Mouse (Mus musculus) thymus, postnatal 4 days (tissue): Measurements from ENCODE around the gene Rplp2.
"Not testable (repeated sequence)": the region's sequence is repeated elsewhere in the genome, so short reads cannot be mapped to it uniquely, and the experiment has no call there.

Experiments
- DNase-seq: peaks from one replicate; pipeline ENCODE4 v3.0.0; 2021

Rplp2 gene

DNA sequence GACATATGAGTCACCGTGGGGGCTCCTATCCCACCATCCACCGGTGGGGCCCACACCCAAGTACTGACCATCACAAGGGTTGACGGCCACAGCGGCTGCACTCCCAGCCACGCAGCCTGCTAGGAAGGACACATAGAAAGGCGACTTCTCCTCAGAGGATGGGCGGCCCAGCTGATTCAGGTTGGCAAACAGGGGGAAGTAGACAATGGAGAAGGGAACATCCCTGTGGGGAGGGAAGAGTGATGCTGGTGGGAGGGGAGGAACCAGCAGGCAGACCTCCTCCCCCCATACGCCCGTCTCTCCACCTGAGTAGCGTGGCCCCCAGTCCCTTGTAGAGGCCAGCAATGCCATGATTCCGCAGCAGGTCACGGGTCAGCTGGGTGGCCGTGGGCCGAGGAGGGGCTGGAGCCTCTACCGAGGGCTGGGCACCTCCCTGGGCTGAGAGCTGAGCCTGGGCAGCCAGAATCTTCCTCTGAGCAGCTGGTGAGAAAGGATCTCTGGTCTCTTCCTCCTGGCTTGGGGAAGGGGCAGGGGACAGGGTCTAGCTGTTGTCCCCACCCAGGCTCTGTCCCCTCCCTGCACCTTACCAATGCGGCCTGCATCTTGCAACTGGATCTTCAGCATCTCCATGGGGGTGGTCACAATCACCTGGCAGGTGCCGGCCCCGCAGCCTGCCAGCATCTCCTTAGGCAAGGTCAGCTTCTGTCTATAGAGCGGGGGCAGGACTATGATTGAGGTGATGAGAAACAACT, 15.6 kb upstream of the Rplp2 start:
- DNase-seq = peak; percentile 10

DNA sequence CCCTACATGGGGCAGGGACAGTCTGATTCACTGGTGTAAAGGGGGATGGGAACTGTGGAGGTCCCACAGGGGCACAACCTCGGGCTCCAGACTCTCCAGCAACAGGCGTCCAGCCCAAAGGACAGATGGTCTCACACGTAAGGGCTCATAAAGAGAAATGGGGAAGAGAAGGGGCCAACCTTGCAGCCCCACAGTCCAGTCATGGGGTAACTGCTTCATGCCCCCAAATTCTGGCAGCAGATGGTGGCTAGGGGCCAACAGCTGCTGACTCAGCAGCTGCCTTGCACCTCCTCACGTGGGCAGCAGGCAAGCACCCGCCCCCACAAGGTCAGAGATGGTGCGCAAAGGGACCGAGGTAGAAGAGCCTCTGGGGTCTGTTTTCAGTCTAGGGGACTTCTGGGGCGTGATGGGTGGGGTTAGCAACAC, 15.0 kb upstream of the Rplp2 start:
- DNase-seq = peak; percentile 10

DNA sequence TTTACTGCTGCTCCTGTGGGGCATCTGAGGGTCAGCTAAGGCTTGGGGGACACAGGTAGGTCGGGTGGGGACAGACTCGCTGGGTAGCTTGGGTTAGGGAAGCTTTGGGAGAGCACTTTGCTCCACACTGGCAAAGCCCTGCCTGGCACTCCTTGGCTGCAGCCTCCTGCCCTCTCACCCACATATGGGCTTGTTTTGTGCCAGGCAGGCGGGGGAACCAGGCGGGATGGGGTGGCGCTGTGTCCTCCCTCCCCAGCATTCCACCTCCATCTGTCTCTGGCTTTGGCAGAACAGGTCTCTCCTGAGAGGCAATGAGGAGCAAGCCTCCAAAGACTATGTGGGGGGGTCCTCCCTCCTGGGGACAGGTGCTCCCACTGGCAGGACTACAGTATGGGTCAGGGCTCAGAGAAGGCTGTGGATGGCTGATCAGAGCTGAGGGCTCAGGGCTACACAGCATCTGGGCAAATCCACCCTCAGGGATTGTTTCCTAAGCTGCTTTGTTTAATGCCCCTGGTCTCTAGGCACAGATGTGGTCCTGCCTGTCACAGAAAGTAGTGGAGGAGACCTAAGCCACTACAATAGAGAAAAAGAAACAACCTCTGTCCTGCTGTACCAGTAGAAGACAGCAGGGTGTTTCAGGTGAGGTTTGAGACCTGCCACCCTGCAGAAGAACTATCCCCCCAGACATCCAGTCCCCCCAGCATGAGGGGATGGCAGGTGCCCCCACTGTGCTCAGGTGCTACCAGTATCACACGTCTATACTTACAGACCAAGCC, 14.2 kb upstream of the Rplp2 start:
- peak; percentile 15 for DNase-seq

DNA sequence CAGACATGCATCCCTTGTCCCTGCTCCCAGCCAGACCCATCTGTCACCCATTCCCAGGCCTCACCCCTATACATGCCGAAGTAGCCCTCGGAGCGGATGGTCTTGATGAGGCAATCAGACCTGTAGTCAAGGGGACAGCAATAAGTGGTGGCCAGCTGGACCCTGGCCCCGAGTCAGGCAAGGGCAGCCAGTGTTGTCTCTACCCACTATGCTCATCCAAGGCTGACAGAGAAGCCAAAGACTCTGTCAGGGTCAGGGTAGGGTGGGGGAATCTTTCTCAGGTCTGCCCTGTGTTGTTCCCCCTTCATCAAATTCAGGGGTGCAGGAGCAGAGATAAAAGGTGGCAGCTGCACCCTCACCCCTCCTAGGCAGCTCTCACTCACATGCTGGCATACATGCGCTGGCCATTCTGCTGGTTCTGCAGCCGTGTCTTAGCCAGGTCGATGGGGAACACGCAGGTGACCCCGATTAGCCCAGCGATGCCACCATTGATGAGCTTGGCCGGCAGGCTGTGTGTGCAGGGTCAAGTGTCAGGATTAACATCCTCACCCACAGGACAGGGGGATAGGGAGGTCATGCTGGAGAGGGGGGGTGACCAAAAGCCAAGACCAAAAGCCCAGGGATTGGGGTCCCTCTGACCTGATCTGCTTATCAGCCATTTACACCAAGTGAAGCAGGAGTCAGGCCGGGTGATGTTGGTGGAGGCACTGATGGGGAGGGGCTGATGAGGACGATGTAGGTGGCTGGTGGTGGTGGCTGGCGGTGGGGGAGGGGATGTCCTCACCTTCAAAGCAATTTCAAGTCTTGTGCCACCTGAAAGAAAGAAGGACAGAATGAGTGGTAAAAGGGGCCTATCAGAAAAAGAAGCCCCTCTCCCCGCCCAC, 13.4 kb upstream of the Rplp2 start:
- DNase-seq = peak; percentile 29

DNA sequence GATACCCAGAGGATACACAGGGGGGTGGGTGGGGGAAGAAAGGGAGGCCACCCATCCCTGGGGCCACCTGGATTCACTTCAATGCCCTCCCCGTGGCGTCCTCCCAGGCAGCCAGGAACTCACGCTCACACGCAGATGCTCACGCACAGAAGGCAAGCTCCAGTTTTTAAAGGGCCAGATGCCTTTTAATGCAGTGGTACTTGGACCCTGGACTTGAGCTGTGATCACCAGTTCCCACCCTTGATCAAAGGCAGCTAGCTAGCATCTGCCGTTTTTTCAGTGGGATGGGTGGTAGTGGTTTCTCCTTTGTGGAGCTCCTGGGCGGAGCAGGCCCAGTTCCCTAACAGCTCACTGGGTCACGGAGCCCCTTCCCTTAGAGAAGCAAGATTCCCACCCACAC, 12.7 kb upstream of the Rplp2 start:
- DNase-seq = peak; percentile 59

DNA sequence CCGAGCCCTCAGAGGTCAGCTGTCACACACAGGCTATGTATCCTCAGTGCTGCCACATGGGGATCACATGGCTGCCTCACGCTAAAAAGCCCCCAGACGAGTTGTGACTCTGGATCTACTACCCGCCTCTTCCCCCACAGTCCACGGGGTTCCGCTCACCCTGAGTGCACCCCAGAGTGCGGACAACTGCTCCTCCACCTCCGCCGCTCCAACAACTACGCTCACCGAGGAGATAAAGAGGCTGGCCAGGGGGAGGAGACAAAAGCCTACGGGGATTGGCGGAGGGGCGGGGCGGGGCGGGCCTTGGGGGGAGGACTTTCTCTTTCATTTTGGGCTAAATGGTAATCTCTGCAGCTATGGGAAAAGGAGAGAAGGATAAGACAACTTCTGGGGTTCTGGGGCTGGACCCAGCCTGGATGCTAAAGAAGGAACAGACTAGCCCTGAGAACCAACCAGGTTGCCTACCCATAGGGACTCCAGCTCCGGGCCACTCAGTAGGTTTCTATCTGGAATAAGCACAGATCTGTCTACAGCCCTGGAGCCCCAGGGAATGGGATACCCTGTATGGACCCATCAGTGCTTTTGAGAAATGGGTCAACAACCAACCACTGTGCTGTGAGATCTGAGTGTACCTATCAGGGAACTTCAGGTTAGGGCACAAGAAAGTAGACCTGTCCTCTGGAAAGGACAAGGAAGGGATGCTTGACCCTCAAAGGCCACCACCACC, 11.9 kb upstream of the Rplp2 start:
- DNase-seq = peak; percentile 72

DNA sequence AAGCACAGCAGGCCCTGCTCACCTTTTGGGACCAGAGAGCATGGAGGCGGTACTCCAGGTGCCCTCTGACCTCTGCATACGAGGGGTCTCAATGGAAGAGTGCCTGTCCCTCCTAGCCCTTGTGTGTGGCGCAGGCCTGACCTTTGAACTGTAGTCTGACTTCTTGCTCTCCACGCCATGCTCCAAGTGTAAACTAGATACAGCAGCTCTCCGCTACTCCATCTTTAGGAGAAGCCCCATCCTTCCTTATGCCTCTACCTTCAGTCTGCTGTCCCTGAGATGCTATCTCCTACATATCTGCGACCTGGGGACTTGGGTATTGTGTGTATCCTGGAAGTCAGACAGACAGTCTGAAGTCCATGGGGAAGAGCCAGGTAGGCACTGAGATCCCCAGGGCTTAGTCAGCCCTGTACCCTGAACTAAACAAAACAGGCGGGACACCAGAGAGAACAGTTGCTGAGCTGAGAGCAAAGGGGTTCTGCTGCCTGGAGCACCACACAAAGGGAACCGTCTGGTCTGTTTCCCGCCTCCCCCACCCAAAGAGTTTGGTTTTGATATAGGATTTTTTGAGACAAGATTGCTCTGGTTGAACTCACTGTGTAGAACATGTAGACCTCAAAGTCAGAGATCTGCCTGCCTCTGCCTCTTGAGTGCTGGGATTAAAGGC, 11.2 kb upstream of the Rplp2 start:
- peak; percentile 19 for DNase-seq

DNA sequence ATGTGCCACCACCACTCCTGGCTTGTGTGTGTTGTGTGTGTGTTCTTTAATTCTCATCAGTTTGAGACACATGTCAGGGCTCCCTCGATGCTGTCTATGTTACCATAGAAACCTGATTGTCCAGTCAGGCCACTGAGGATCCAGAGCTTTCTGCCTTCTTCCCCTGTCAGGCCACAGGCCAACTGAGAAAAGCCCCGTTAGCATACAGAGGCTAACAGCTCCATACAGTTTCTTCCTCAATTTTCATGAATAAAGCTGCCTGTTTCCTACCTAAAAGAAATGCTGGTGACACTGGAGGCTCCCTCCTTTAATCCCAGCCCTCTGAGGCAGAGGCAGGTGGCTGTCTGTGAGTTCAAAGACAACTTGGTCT, 10.7 kb upstream of the Rplp2 start:
- peak; percentile 6 for DNase-seq

DNA sequence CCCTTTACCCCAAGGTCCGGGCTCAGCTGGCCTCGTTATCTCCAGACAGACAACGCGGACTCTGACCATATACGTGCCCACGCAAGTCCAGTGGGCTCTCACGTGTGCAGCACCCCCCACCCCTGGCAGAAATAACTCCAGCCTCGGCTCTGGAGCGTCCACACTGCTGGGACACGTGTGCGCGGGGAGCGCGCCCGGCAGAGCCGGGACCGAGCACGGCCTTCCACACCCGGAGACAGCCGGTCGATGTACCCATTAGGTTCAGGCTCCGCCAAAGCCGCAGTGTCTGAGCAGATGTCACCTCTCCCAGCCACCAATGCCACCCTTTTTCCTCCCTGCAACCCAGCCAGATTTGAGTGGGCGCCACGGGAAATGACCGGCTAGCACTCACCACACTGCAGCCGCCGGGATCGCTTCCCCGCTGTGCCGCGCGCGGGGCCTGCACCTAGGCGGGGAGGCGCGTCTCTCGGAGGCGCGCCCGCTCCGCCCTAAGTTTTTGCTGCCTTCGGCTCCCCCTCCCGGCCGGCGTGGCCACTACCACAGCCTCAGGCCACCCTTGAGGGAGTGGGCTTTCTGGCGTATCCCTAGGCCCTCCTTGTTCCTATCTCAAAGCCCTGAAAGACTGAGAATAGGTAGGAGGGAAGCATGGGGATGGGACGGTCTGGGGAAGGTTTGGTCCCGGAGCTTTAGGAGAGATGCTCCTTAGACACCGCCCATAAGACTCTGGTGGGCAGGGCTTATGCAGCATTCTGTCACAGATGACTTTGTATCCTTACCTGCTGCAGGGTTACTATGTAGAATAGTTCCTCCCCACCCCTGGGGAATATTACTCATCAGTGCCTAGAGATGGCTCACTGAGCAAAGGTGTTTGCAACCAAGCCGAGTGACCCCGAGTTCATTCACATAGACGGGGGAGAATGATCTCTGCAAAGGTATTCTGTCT, 9.7 kb upstream of the Rplp2 start, which contains the start of gene Slc25a22:
Gene Slc25a22, minus strand, starts transcription at position 715 of the 943 bp plus-strand sequence.
- DNase-seq = peak; percentile 94

DNA sequence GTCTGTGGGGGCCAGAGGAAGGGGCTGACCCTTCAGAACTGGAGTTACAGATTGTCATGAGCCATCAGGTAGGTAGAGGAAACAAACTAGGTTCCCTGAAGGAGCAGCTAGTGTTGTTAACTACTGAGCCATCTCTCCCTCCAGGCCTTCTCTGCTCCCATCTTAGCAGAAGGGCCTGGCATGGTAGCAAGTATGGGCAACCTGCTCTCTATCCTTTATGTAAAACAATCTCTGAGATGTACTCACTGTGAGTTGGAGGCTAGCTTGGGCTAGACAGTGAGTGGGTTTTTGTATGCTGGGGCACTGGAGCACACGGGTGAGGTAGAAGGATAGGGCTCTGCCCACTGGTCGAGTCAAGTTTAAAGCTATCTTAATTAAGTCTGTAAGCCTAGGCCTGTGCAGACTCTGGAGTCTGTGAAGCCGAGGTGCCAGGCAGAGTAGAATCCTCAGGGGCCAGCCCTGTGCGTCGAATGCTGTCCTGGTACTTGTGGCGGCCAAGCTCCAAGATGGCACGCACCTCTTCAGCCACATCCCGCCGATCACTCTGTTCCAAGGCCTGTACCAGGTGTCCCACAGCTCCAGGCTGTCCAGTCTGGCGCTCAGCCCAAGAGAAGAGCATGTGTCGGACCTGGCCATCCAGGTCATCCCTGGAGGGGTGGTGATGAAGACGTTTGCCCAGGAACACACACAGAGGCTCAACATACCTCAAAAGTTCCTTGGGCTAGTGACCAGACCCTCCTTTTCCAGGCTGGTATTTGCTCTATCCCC, 8.8 kb upstream of the Rplp2 start:
- DNase-seq = peak; percentile 10

DNA sequence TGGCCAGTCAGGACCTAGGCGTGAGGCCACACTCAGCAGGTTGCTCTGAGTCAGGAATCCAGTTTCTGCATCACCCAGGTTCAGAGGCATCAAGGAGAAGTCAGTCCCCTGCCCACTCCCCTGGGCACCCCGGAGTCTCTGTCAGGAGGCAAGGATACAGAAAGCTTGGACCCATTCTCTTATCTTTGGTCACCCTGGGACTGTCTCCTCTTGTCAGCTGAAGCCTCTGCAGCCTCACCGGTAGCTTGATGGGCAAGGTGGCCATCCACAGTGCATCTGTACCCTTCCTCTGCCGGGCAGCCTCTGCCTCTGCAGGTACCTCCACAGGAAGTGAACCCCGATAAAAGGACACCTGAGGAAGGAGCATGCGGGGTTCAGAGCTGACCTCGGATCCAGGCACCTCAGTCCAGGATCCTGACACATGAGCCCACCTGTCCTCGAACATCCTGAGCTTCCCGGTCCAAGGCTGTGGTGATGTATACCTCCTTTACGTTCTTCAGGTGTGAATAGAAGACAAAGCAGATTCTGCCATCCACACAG, 8.0 kb upstream of the Rplp2 start:
- DNase-seq = peak; percentile 12

DNA sequence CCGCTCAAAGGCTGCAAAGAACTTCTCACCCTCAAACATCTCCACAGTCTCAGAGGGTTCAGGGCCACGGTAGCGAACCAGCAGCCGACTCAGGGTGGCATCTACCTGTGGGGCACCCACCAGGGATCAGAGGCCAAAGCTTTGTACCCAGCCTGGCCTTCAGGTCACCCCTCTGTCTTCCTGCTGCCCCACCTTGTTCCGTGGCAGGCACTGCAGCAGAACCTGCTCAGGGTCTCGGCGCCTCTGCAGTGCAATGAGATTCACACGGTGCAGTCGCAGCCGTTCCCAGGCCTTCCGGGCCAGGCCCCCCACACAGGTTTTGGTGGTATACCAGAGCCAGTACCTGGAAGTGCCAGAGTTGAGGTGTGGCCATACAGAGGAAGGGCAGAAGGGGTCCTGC, 7.4 kb upstream of the Rplp2 start:
- DNase-seq = peak; percentile 18

DNA sequence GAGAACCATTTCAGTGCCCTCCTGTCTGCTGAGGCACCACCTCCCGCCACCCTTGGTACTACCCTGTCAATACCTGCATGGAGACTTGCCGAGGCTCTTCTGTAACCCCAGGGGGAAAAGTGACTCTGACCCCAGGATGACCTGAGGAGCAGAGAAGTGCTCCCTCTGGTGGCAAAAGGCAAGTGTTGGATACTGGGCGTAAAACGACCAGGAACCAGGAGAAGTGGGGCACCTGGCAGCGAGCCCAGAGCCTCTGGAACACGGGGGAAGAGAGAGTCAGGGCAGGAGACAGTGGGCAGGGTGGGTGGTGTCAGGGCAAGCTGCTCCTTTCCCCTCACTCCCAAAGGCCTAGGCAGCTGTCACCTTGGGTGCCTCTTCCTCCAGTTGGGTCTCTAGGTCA, 6.6 kb upstream of the Rplp2 start:
- DNase-seq = peak; percentile 62

DNA sequence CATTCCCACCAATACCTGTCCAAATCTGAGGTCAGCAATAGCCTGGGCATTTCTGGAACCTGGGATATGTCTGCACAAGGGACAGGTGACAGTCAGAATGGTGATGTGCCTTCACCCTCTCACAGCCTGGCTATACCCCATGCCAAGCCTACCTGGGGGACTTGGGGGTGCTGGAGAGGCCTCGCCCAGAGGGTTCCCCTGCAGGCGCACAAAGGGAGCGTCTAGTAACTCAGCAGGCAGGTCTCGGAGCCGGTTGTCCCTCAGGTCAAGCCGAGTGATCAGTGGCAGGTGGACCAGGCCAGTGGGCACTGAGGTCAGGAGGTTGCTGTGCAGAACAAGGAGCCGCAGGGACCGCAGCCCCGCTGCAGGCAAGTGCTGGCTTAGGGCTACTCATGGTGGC, 5.7 kb upstream of the Rplp2 start:
- DNase-seq = peak; percentile 15

DNA sequence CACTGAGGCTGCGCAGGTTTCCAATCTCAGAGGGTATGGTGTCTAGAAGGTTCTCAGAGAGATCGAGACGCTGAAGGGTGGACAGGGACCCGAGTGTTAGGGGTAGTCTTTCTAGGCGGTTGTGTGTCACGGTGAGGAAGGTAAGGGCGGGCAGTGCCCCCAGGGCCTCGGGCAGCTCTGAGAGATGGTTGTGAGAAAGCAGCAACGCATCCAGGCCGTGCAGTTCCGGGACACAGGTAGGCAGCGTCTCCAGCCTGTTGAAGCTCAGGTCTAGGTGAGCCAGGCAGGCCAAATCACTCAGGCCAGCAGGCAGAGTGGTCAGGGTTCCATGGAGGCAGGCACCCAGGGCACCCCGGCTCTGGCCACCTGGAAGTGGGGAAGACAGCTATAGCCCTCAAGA, 5.0 kb upstream of the Rplp2 start:
- DNase-seq = peak; percentile 16

DNA sequence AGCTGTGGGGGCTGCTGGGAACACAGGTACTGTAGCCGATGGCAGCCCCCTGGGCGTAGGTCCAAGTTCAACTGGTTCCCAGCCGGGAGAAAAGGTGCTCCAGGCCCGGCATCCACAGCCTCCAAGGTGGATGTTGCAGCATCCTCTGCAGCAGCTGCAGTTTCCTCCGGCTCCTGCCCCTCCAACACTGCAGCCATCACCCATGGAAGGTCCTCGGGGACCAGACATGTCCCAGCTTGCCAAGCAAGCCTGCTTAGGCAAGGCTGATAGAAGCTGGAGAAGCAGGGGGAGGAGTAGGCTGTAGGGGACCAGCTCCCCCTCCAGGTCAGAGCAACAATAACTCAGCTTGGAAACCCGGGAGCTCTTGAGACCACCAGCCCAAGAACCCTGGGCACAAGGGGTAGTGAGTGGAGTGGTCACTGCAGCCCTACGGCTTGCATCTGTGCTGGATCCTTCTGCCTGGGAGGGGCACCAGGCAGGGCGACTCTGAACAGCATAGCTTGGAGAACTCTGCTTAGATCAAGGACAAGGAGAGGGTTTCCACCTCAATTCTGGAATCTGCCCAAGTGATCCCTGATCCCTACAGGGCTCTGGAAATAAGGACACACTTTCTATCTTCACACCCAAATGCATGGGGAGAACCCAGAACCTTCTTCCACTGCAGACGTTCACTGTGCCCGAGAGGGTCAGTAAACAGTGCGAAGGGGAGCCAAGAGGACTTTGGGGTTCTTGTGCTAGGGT, 3.9 kb upstream of the Rplp2 start:
- DNase-seq = peak; percentile 51

DNA sequence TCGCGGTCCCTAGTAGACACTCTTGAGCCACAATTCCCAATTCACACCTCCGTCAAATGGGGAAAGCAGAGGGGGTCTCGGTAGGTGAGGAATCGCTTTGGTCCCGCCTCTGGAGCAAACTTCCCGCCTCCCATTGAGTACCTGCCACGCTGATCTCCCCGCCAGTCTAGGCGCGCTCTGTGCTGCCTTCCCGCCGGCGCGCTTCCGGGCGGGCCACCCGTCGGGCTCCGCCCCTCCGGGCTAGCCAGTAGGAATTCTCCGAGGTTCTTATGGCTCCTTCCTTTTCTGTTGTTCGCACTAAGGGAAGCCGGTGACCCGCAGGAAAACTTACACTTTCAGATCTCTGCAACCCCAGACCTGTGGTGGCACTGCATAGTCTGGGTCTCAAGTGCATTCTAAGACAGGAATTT, 3.3 kb upstream of the Rplp2 start, which contains the start of gene Pidd1:
Gene Pidd1, minus strand, starts transcription at position 198 of the 410 bp plus-strand sequence.
- DNase-seq = peak; percentile 74

DNA sequence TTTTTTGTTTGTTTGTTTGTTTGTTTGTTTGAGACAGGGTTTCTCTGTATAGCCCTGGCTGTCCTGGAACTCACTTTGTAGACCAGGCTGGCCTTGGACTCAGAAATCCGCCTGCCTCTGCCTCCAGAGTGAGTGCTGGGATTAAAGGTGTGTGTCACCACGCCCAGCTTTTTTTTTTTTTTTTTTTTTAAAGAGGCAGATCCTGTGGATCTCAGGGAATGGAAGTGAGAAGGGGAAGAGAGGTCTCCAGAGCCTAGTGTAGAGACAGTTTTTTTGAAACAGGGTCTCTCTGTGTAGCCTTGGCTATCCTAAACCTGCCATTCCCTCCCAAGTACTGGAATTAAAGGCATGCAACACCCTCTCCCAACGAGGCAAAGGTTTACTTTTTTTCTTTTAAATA, 796 bp upstream of the Rplp2 start:
- not testable (repeated sequence) for DNase-seq

DNA sequence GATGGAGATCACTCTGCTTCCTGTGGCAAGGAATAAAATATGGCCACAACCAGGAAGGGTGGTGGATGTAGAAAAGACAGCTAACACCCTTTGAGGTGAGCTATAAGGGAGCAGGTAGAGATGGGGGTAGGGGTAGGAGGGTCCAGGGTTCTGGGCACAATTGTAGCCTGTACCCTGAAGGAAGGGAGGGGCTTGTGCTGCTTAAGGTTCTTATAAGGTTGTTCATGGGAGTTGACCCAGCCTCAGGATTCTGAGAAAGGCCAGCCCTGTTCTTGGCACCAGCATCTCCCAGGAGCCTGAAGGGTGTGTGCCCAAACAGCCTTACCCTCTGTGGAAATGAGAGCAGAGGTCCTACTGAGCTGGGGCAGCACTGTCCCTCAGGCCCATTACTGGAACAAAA, 4.8 kb downstream of the Rplp2 start:
- no peak for DNase-seq
